Mouse (Mus musculus) left cerebral cortex, postnatal 25 days (tissue): Measurements from ENCODE around the gene Slc25a47. TPM values are rescaled to one million over a fixed set of nuclear protein-coding genes. Genes with fewer than 3 reads are reported as not detected.

Experiments used
- DNase-seq, 2 experiments: peaks; one replicate each; pipeline ENCODE4 v3.0.0; 2022; ENCODE audit warnings: low spot score in 2 of 2, mixed read lengths in 1 of 2
- intact Hi-C: fragments of 180-260 bp; cut with DNase I; formaldehyde crosslinking; loops from one replicate; pipeline ENCODE4 v1.15.1; 2025
- microRNA-seq, 2 experiments: library from miRNA; unstranded; fragments of <30 nt; microRNA quantifications; one replicate each; pipeline ENCODE4 v1.2.0; 2022
- total RNA-seq, 2 experiments: library from RNA; stranded (reverse); gene quantifications; 2 replicates each; pipeline ENCODE4 v1.2.3; 2021

Slc25a47 gene
- total RNA-seq, 2 experiments from 2014 or later: 9.5 to 11.4 TPM

GRCm38 (mm10) chr12:108901346-108901745, 65.5 kb downstream of the Slc25a47 start:
- no peak for DNase-seq
- intact Hi-C loops: loop anchor here (5.0 to 10.0 kb wide), 3 partner anchors 641 to 1053 kb away; no protein-coding TSS in a partner anchor

GRCm38 (mm10) chr12:108902940-108903339, 67.1 kb downstream of the Slc25a47 start:
- intact Hi-C loops: loop anchor here (1.0 to 10.0 kb wide), 6 partner anchors 490 to 1495 kb away; no protein-coding TSS in a partner anchor
- DNase-seq: peak; percentile 77 to 90

DNA sequence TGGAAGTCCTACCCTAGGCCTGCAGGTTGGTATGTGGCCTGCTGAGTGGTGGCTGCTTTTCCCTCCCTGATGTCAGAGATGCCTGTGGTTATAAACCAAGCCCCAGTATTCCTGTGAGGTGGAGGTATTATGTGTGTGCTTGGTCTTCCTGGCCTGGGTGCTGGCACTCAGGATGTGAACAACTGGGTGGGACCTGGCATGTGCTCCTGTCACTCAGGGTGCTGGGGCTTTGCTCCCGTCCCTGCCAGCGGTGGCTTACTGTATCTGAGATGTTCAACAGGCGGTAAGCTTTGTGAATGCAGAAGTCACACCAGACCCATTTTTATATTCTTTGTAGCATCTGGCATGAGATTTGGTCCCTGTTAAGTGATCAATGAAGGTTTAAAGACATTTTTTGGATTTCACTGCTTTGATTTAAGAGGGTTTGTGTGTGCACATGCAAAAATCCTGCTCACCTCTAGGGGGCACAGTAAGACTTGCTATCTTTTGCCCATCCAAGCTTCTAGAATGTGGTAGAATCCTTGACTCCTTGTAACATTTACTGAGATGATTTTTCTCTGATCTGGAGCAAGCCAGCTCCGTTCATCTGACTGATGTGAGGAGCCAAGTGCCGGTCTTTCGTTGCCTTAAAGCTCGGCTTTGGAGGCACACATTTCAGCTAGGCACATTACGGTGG, 67.9 kb downstream of the Slc25a47 start:
- DNase-seq: peak; percentile 79 to 91
- intact Hi-C loops: loop anchor here (1.0 to 10.0 kb wide), 6 partner anchors 490 to 1495 kb away; no protein-coding TSS in a partner anchor

DNA sequence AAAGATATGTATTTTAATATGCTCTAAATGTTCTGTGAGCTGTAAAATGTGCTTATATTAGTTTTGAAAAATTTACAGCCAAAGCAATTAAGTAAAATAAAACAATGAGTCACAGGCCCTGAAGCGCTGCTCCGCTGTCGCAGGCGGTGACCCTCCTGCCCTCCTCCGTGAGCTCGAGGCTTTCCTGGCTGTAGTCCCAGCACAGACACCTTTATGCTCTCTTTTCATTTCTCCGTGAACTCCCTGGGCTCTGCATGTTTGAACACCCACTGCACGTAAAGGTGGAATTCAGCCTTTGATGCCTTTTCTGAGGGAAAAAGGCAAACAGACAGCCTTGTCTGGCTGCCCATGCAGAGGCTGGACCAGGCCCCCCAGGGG, 68.4 kb downstream of the Slc25a47 start:
- intact Hi-C loops: loop anchor here (5.0 to 10.0 kb wide), 3 partner anchors 638 to 1051 kb away; no protein-coding TSS in a partner anchor
- no peak for DNase-seq

GRCm38 (mm10) chr12:108905620-108906302, 69.9 kb downstream of the Slc25a47 start:
- intact Hi-C loops: loop anchor here (10.0 kb wide), 2 partner anchors 709 to 1049 kb away; no protein-coding TSS in a partner anchor

DNA sequence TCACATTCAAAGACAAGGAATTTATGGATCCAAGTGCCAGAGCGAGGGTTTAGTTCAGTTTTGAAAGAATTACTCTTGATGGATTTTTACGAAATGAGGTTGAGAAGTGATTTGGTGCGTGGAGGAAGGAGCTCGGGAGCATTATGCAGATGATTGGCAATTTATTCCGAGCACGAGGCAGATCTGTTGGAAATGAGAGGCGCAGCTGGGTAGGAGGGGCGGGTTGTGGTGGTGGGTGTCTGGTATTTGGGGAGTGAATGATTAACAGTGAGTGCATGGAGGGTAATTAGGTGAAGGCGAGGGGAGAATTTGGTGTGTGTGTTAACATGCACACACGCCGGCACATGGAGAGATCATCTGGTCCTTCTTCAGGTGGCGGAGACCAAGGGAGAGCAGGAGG, 70.6 kb downstream of the Slc25a47 start:
- intact Hi-C loops: loop anchor here (10.0 kb wide), 2 partner anchors 708 to 1048 kb away; no protein-coding TSS in a partner anchor
- DNase-seq: no peak

More at GRCm38 (mm10) chr12:108905620-108906302, 69.9 kb downstream of the Slc25a47 start:
- DNase-seq: no peak

Small RNA genes lying within 50 kb of the gene (microRNA-seq; reads per million reads assigned to microRNA genes)
- 81.6 to 88.4 reads per million in 2 experiments for gene Mir345

Other genes starting within 250 kb of the Slc25a47 start
- 1 to 10 TPM; 4.0 to 4.2 TPM for gene Degs2, start 133.7 kb upstream of the Slc25a47 start, total RNA-seq
- 10 to 100 TPM; 46.9 to 49.8 TPM for gene Yy1, start 43.1 kb upstream of the Slc25a47 start, total RNA-seq
- gene Slc25a29, start 163 bp upstream of the Slc25a47 start, total RNA-seq: 10 to 100 TPM; 15.6 to 16.6 TPM
- 10 to 100 TPM in 1 of 2 experiments, 1 to 10 TPM in 1; 7.8 to 12.0 TPM for gene Wdr25, start 57.6 kb downstream of the Slc25a47 start, total RNA-seq
- gene Wars, start 58.1 kb downstream of the Slc25a47 start, total RNA-seq: 10 to 100 TPM; 87.2 to 93.6 TPM
- gene Begain, start 232.2 kb downstream of the Slc25a47 start, total RNA-seq: 100 to 1,000 TPM; 146 to 149 TPM